Mouse (Mus musculus) brain, embryonic 14.5 days (tissue): ENCODE measurements around the gene Zfhx3. TPM values are rescaled to one million over a fixed set of nuclear protein-coding genes. Genes with fewer than 3 reads are reported as not detected.
A peak's percentile ranks its signal among the peaks of the same experiment; 100 is the strongest.

Experiments used
- DNase-seq: peaks from one replicate; pipeline ENCODE4 v3.0.0-alpha.2; 2011; ENCODE audit warnings: low read depth
- CTCF ChIP-seq: fragments of 200-500 bp; IDR thresholded peaks from 2 replicates; pipeline ENCODE4 v1.5.1; 2012; ENCODE audit warnings: inconsistent platforms, mild to moderate bottlenecking, moderate library complexity, borderline replicate concordance; ENCODE audit not compliant: insufficient read depth, insufficient read length; ENCODE audit errors: extremely low read depth
- POLR2A ChIP-seq: fragments of 200-500 bp; IDR thresholded peaks from 2 replicates; pipeline ENCODE4 v1.6.1; 2012; ENCODE audit warnings: mild to moderate bottlenecking, inconsistent platforms, borderline replicate concordance; ENCODE audit not compliant: poor library complexity, insufficient read depth, insufficient read length, severe bottlenecking; ENCODE audit errors: extremely low read depth
- polyA plus RNA-seq: library from polyadenylated mRNA; depleted of rRNA; stranded (reverse); fragments of >200 nt; gene quantifications from 2 replicates; pipeline ENCODE4 v1.2.3, GENCODE M21; 2012

Zfhx3 gene
- polyA plus RNA-seq, 1 experiment: 31.3 TPM

DNA sequence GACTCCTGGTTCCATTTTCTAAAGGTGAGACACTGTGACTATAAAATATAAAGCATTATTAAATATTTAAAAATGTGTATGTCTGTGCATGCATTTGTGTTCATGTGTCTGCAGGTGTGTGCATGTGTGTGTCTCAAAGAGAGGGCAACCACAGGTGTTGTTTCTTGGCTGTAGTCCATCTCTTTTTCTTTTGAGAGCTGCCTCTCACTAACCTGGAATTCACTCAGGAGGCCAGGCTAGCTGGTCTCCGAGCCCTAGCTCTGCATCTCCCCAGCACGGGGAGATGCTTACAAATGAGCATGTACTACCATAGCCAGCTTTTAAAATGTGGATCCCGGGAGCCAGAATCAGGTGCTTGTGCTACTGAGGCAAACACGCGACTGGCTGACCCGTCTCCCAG is 124.7 kb downstream of the Zfhx3 start:
- no peak for TF ChIP-seq POLR2A
- TF ChIP-seq CTCF: no peak
- no peak for DNase-seq

DNA sequence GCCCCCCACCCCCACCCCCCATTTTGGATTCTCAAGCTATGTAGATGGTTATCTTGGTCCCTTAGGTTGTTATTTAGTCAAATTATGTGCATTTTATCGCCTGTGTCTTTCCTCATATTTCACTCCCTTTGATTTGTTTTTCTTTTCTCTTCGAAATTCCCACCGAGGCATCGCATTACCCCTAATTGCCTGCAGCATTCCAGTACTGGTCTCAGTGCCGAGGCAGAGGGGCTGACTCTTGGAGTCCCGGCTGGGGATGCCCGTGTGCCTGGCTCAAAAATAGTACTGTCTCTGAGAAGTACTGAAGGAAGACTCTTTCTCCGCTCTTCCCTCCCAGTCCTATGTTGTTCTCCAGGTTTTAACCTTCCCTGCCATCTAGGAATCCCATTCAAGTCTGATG is 125.8 kb downstream of the Zfhx3 start:
- peak; percentile 18 for DNase-seq
- TF ChIP-seq CTCF (no peak), POLR2A (no peak)

DNA sequence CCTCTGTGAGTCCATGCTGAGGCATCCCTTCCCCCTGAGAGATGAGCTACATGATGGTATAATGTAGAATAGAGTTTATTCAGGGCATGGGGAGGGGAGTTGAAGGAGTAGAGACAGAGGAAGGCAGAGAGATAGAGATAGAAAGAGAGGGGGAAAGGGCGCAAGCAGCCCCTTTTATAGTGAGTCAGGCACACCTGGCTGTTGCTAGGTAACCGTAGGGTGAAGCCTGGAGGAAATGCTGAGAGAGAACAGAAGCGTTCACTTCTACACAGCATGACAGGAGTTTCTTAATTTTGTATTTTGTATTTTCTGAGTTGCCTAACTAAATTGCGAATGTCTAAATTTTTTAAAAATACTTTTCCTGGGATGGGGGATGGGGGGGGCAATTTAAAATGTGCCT is 128.0 kb downstream of the Zfhx3 start:
- DNase-seq: peak; percentile 34
- TF ChIP-seq CTCF (no peak), POLR2A (no peak)

DNA sequence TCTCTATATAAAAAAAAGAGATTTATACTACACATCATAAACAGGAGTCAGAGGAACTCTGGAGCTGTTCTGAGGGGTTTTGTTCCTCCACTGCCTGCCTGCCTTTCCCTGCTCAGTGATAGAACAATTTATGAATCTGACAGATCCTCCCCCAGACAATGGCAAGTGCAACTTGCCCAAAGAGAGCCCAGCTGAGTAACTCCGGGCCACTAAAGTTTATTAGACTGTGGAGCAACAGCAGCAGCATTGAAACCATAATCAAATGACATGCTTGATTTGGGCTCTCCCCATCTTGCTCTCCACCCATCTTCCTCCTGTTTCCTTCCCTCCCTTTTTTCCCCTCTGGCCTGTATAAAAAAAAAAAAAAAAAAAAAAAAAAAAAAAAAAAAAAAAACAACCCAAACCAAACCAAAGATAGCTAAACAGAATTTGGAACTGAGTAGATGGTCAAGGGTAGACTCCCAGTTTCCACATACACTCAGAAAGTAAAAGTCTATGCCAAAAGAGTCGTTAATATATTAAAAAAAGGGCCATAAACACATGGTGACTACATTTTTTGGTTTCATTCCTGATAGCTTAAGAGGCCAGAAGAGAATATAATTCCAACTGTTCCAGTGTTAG is 129.8 kb downstream of the Zfhx3 start:
- DNase-seq: no peak
- TF ChIP-seq POLR2A (no peak), CTCF (no peak)

DNA sequence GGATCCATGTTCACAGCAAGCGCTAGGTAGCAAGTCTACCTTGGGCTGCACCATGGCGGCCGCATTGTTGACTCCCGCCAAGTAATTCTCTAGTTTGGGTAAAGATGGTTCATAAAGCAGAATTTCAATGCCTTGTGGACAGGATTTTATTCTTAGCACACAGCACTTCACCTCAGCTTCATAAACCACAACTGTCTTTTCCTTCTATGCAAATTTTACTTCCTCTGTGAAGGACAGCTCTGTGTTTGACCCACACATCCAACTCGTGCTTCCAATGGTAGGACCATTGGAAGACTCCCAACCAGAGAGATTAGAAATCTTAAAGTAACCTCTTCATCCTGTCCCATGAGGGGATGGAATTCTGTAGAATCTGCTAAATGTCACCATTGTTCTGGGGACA is 130.4 kb downstream of the Zfhx3 start:
- no peak for TF ChIP-seq CTCF
- TF ChIP-seq POLR2A: no peak
- no peak for DNase-seq

DNA sequence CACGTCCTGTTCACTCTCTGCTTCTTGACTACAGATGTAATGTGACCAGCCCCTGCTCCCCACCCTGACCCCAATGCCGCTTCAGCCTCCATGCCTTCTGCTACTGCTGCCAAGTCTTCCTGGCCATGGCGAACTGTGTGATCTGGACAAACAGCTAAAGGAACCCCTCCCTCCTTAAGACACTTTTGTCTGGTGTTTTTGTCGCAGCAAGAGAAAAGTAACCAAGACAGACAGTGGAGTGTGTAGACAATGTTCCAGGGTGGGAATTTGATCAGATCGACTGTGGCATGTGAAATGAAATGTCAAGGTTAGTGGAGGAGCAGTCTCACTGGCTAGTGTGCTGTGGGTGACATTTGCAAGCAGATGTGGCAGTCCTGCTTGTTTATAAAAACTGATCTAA is 132.7 kb downstream of the Zfhx3 start:
- no peak for TF ChIP-seq CTCF
- TF ChIP-seq POLR2A: no peak
- no peak for DNase-seq

DNA sequence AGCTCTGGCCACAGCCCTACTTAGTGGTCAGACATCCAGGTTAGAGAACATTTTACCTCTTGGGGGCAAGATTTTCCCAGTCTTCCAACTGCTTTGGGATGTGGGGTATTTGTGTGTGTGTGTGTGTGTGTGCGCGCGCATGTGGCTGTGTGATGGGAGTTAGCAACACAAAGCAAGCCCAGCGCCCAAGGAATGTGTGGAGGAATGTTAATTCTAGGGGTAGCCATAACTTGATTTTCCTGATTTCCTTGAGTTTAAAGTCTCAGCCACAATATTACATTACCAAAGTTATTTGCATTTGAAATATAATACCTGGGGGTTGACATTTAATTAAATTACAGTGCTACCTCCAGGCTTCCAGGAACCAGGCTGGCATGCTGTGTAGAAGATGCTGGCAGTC is 136.3 kb downstream of the Zfhx3 start:
- DNase-seq: no peak
- TF ChIP-seq POLR2A (no peak), CTCF (no peak)

DNA sequence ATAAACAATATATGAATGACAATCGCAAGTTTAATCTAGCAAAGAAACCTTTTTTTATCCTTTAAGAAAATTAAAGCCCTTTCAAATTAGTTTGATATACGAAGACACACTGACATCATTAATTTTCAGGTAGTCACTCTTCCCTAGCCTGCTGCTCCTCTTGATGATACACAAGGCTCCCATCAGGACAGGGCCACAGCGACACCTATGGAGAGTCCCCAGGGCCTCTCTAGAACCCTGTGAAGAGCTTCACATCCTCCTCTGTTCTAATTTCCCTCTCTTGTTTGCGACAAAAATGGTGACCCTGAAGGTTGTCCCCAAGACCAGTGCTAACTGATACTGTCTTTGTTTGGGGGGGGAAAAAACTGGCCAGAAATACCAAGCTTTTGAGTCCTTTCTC is 144.5 kb downstream of the Zfhx3 start:
- DNase-seq: no peak
- 0 out of 2 replicates have a peak, but pooled peaks have one; percentile 4 for TF ChIP-seq CTCF
- TF ChIP-seq POLR2A: no peak

DNA sequence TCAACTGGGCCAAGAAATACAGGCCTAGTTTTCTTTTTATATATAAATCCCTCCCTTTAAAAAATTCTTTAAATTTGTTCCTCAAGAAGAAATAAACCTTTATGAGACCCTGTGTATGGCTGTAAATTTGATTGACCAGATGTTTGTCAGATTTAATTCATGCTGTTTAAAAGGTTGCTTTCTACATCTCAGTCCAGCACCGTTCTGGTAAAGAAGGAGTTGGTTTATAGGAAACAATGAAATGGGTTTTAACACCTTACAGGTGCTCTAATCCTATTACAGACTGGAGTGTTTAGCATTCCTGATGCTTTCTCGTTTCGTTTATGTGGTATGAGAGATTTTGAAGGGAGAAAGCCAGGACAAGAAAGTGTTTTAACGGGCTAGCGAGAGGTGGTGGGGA is 147.2 kb downstream of the Zfhx3 start:
- TF ChIP-seq CTCF (no peak), POLR2A (no peak)
- DNase-seq: no peak

DNA sequence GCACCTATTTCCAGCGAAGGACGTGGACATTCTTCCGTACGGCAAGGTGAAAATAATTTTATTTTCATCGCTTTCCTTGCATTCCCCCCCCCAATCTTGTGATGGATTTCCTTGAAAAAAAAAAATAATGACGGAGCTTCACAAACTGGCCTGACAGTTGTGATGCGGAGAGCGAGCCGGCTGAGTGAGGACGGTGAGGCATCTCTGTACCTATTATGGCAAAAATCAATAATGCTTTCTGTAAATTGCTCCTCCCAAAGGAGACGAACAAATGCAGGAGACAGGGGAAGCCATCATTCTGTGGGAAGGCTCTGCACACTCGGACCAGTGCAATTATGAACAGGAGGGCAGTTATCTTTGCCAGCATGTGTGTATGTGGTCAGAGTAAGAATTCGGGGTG is 156.2 kb downstream of the Zfhx3 start:
- peak; percentile 64 for DNase-seq
- TF ChIP-seq CTCF: no peak
- TF ChIP-seq POLR2A: no peak

DNA sequence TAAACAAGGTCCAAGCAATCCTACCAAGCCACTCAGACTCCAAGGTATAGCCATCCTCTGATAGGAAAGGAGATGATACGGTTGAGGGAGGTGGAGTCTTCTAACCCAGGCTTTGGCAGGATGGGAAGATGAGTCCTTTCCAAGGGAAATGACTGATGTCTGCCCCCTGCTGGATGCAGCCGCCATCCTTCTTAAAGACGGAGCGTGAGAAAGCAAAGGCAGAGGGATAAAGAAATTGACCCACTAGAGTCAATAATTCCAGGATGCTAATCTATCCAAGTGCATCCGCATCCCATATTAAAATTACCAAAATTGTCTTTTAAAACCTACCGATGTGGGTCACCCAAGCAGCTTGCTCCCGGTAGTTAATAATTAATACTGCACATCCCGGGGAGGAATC is 158.7 kb downstream of the Zfhx3 start:
- no peak for TF ChIP-seq POLR2A
- peak; percentile 62 for TF ChIP-seq CTCF
- DNase-seq: peak; percentile 76
